Mouse (Mus musculus) bone marrow, adult 2 months (tissue): ENCODE measurements around the gene Rita1.

ENCODE experiments used
- CTCF ChIP-seq: fragments of 200-500 bp; IDR thresholded peaks from 2 replicates; pipeline ENCODE4 v1.5.1; 2011; ENCODE audit warnings: low read length, control low read depth; ENCODE audit not compliant: control insufficient read depth, insufficient read depth
- POLR2A ChIP-seq: fragments of 200-500 bp; IDR thresholded peaks from 2 replicates; pipeline ENCODE4 v1.6.1; 2011; ENCODE audit warnings: low read depth, mild to moderate bottlenecking, control low read depth, low read length, borderline replicate concordance; ENCODE audit not compliant: control insufficient read depth

DNA sequence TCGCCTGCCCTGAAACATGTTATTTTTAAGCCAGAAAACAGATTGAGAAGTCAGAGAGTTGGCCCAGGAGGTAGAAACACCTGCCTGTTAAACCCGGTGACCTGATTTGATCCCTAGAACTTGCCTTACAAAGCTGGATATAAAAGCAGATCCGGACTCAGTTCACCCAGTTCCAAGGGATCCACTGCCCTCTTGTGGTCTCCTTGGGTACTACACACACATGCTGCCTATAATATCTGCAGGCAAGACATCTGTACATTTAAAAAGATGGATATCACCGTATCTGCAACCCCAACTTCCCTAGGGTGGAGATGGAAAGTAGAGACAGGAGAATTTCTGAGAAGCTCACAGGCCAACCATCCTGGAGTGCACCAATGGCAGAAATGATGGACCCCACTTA, 3.5 kb upstream of the Rita1 start:
- TF ChIP-seq POLR2A (no peak), CTCF (peak; percentile 42; the same call in 1 of the 2 replicates)
